Mouse (Mus musculus): ENCODE data around the gene Cetn4.

DNA sequence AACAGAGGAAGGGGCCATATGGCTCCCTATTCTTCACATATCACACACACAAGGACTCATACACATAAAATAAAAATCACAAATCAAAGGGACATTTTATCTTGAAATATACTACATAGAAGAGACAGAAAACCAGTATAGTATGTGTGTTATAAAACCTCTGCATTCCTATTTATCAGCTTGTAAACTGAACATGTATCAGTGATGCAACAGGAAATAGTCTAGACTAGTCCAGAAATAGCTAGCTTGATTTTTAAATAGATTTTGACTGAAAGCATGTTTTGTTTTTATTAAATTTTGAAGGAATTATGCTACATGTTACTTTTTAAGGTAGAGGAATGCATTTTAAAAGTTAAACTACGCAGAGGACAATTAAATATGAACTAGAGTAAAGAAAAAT is 17.5 kb upstream of the Cetn4 start:
- no peak for TF ChIP-seq EP300 (IDR thresholded peaks at IDR 0.05)
- TF ChIP-seq CTCF (IDR thresholded peaks at IDR 0.05) = no peak

Data from lung, postnatal 0 days (tissue).